Mouse (Mus musculus) limb, embryonic 14.5 days (tissue): Measurements from ENCODE around the gene Map3k5. TPM values are rescaled to one million over a fixed set of nuclear protein-coding genes. Genes with fewer than 3 reads are reported as not detected.
"Not testable (repeated sequence)": the region's sequence is repeated elsewhere in the genome, so short reads cannot be mapped to it uniquely, and the experiment has no call there.

Experiments
- ATAC-seq: fragments of 200-750 bp; cut with Nextera tagmentation; 2 replicates; pipeline ENCODE4 v1.8.0; 2017; ENCODE audit warnings: low read depth, moderate number of reproducible peaks, moderate TSS enrichment; ENCODE audit not compliant: low FRiP score
- DNase-seq: peaks from one replicate; pipeline ENCODE4 v3.0.0-alpha.2; 2015; ENCODE audit warnings: low spot score
- H3K27ac ChIP-seq: fragments of 300-500 bp; sonication (generic); replicated peaks from 2 replicates; pipeline ENCODE4 v1.5.1; 2014; ENCODE audit warnings: low read depth, mild to moderate bottlenecking, low read length, moderate library complexity, mixed read lengths
- H3K27me3 ChIP-seq: fragments of 300-500 bp; sonication (generic); 2 replicates; pipeline ENCODE4 v1.6.1; 2014; ENCODE audit warnings: low read length, mixed read lengths; ENCODE audit not compliant: control insufficient read depth, insufficient read depth
- H3K36me3 ChIP-seq: fragments of 300-500 bp; sonication (generic); 2 replicates; pipeline ENCODE4 v1.6.1; 2014; ENCODE audit warnings: mild to moderate bottlenecking, low read length, moderate library complexity, mixed read lengths; ENCODE audit not compliant: control insufficient read depth, insufficient read depth
- H3K4me1 ChIP-seq: fragments of 300-500 bp; sonication (generic); 2 replicates; pipeline ENCODE4 v1.6.1; 2014; ENCODE audit warnings: antibody characterized with exemption, low read length, mixed read lengths; ENCODE audit not compliant: control insufficient read depth, insufficient read depth
- H3K4me2 ChIP-seq: fragments of 300-500 bp; sonication (generic); replicated peaks from 2 replicates; pipeline ENCODE4 v1.6.1; 2014; ENCODE audit warnings: low read depth, mild to moderate bottlenecking, low read length, moderate library complexity; ENCODE audit not compliant: severe bottlenecking
- H3K4me3 ChIP-seq: fragments of 300-500 bp; sonication (generic); replicated peaks from 2 replicates; pipeline ENCODE4 v1.5.1; 2014; ENCODE audit warnings: low read length
- H3K9ac ChIP-seq: fragments of 300-500 bp; sonication (generic); 2 replicates; pipeline ENCODE4 v1.6.1; 2014; ENCODE audit warnings: mild to moderate bottlenecking, low read depth, low read length, moderate library complexity; ENCODE audit not compliant: severe bottlenecking
- H3K9me3 ChIP-seq: fragments of 300-500 bp; sonication (generic); 2 replicates; pipeline ENCODE4 v1.6.1; 2016; ENCODE audit warnings: low read length; ENCODE audit not compliant: control insufficient read depth
- POLR2A ChIP-seq: fragments of 200-500 bp; IDR thresholded peaks from 2 replicates; pipeline ENCODE4 v1.8.0; 2012; ENCODE audit warnings: inconsistent platforms, mild to moderate bottlenecking, moderate library complexity, borderline replicate concordance; ENCODE audit not compliant: insufficient read depth, insufficient read length; ENCODE audit errors: extremely low read depth
- WGBS: fragments of 180-500 bp; shearing (Covaris S2); extraction: QIAGEN DNeasy Blood & Tissue Kit; methylation state at CpG from one replicate; pipeline ENCODE4 v1.1.7; 2014; 5-methylcytosine and 5-hydroxymethylcytosine counted together
- polyA plus RNA-seq, 2 experiments: library from polyadenylated mRNA; depleted of rRNA in 1 of 2; stranded (reverse) in 1 of 2; unstranded in 1 of 2; fragments of >200 nt; fragmentation: Nextera tagmentation in 1 of 2; extraction: Ambion mirVana in 1 of 2; gene quantifications; 2 replicates each; pipeline versions ENCODE4 v1.2.1 to v1.2.3; 2012 to 2014

Gene Map3k5
- polyA plus RNA-seq, 2 experiments, result 2.0 to 3.5 TPM

- Histone ChIP-seq H3K4me3 (no peak overlapping the region), H3K4me2 (no peak overlapping the region), H3K36me3 (no peaks in the 10 kb centered on the region), H3K27ac (no peak overlapping the region), H3K4me1 (peaks cover 4% of the 10 kb centered on the region; the same call in 1 of the 2 replicates), H3K9ac (no peak overlapping the region), H3K27me3 (no peaks in the 10 kb centered on the region), H3K9me3 (no peaks in the 10 kb centered on the region)
- TF ChIP-seq POLR2A, result no peak
- no peak for ATAC-seq
- WGBS, result 60% methylated on average over 1 of the region's 1 CpGs
- DNase-seq, result no peak
These were observed 28.9 kb downstream of the Map3k5 start for GRCm38 (mm10) chr10:19963206-19963605.

GRCm38 (mm10) chr10:19964105-19964504, 29.8 kb downstream of the Map3k5 start:
- Histone ChIP-seq H3K27ac (no peak overlapping the region), H3K4me1 (peaks cover 4% of the 10 kb centered on the region; the same call in 1 of the 2 replicates), H3K4me2 (no peak overlapping the region), H3K27me3 (no peaks in the 10 kb centered on the region), H3K4me3 (no peak overlapping the region), H3K9ac (no peak overlapping the region), H3K9me3 (no peaks in the 10 kb centered on the region), H3K36me3 (no peaks in the 10 kb centered on the region)
- ATAC-seq, result no peak
- WGBS, result 85% methylated on average over 4 of the region's 4 CpGs
- TF ChIP-seq POLR2A, result no peak
- no peak for DNase-seq

- Histone ChIP-seq H3K4me1 (peaks cover 4% of the 10 kb centered on the region; the same call in 1 of the 2 replicates), H3K27me3 (no peaks in the 10 kb centered on the region), H3K9ac (no peak overlapping the region), H3K36me3 (no peaks in the 10 kb centered on the region), H3K4me3 (no peak overlapping the region), H3K4me2 (no peak overlapping the region), H3K9me3 (no peaks in the 10 kb centered on the region), H3K27ac (no peak overlapping the region)
- TF ChIP-seq POLR2A, result no peak
- no peak for ATAC-seq
- DNase-seq, result no peak
- WGBS, result 76% methylated on average over 6 of the region's 6 CpGs
These were observed 32.3 kb downstream of the Map3k5 start for GRCm38 (mm10) chr10:19966597-19966996.

GRCm38 (mm10) chr10:19968445-19968844, 34.2 kb downstream of the Map3k5 start:
- Histone ChIP-seq H3K27me3 (no peaks in the 10 kb centered on the region), H3K4me1 (peaks cover 4% of the 10 kb centered on the region; the same call in 1 of the 2 replicates), H3K4me2 (no peak overlapping the region), H3K4me3 (no peak overlapping the region), H3K27ac (no peak overlapping the region), H3K9ac (no peak overlapping the region), H3K9me3 (no peaks in the 10 kb centered on the region), H3K36me3 (no peaks in the 10 kb centered on the region)
- ATAC-seq (no peak), DNase-seq (no peak)
- WGBS, result 85% methylated on average over 8 of the region's 8 CpGs
- no peak for TF ChIP-seq POLR2A

GRCm38 (mm10) chr10:19969831-19970460, 35.7 kb downstream of the Map3k5 start:
- TF ChIP-seq POLR2A, result no peak
- ATAC-seq, result no peak
- Histone ChIP-seq H3K9ac (no peak overlapping the region), H3K4me3 (no peak overlapping the region), H3K27ac (no peak overlapping the region), H3K4me2 (no peak overlapping the region), H3K4me1 (peaks cover 4% of the 10 kb centered on the region; the same call in 1 of the 2 replicates), H3K9me3 (no peaks in the 10 kb centered on the region), H3K36me3 (no peaks in the 10 kb centered on the region), H3K27me3 (no peaks in the 10 kb centered on the region)
- WGBS, result 88% methylated on average over 14 of the region's 14 CpGs
- no peak for DNase-seq

- H3K9ac ChIP-seq, H3K36me3 ChIP-seq, H3K9me3 ChIP-seq, H3K4me1 ChIP-seq, H3K27me3 ChIP-seq, DNase-seq, H3K4me3 ChIP-seq, ATAC-seq, H3K27ac ChIP-seq, H3K4me2 ChIP-seq: not testable (repeated sequence)
- 76% methylated on average over 6 of the region's 7 CpGs for WGBS
These were observed 37.2 kb downstream of the Map3k5 start for GRCm38 (mm10) chr10:19971491-19971890.
